Mouse (Mus musculus): ENCODE results near the gene Impad1. TPM values are rescaled to one million over a fixed set of nuclear protein-coding genes. Genes with fewer than 3 reads are reported as not detected.

Gene Impad1
- 38.7 and 39.9 TPM in 2 replicates for polyA plus RNA-seq (2015; fragmentation: Nextera tagmentation; extraction: Ambion mirVana)

DNA sequence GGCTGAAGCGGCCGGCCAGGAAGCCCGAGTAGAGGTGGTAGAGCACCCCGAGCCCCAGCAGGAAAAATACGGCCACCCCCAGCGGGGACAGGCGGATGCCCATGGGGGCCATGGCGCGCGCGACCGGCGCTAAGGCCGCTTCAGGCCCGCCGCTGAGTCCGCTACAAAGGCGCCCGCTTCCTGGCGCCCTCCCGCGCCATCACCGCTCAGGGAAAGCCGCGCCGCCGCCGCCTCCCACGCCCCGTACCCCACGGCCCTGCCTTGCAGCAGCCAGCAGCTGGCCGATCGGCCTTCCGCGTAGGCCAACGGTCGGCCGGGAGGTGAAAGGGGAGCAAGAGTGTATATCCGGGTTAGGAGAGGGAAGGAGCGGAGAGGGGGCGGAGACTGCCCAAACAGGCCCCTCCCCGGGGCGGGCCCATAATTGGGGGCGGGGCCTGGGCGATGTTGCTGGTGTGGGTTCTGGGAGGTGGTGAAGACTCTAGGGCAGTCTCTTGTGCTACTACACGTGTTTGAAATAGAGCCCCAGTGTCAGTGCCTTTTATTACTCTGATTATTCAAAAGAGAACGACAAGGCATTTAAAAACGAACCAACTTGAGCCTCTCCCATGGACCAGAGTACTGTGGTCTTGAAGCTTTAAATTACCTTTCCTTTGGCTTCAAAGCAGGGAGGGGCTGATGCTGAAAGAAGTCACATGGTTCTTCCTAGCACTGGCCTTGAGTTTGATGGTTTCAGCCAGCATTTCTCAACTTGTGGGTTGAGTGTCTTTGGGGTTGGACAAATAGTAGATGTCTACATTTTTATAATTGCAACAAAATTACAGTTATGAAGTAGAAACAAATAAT lies at the start of gene Impad1:
TSS of gene Impad1 (minus strand) at position 364 of the 843 bp plus-strand sequence.
- peak within 1 kb of the TSS; percentile 89 for H3K27ac ChIP-seq
- H3K27me3 ChIP-seq, result no peaks in the 10 kb centered on the region
- ATAC-seq (replicated peaks; ENCODE audit: low FRiP score), result peak; percentile 97
- H3K36me3 ChIP-seq, result peaks cover 7% of the 10 kb centered on the region; the same call in 1 of the 2 replicates
- H3K9me3 ChIP-seq (replicated peaks), result no peaks in the 10 kb centered on the region
- peak within 1 kb of the TSS; percentile 70 for H3K4me2 ChIP-seq
- WGBS, result under 1% methylated on average over 47 of the region's 48 CpGs
- peaks cover 14% of the 10 kb centered on the region for H3K4me1 ChIP-seq
- H3K9ac ChIP-seq, result peak within 1 kb of the TSS; percentile 82
- H3K4me3 ChIP-seq (replicated peaks), result peak within 1 kb of the TSS; percentile 75

DNA sequence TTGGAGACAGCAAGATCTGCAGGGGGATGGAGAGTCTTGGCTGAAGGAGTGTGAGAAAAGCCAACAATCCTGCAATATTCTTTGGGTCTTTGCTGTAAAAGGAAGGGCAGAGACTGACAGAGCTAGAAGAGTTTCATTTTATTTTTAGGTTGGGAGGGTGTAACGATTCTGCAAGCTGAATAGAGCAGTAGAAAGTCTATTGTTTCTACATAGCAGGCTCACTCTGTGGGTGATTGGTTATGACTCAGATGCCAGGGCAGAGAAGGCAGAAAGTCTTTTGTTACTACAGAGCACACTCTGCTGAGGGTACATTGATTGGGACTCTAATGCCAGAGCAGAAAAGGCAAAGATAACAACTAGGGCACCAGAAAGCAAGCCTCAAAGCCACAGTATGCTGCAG lies 47.0 kb upstream of the Impad1 start:
- Histone ChIP-seq H3K9ac (no peak overlapping the region), H3K27me3 (no peaks in the 10 kb centered on the region), H3K27ac (no peak overlapping the region), H3K4me1 (no peaks in the 10 kb centered on the region), H3K36me3 (no peaks in the 10 kb centered on the region), H3K9me3 (replicated peaks) (no peaks in the 10 kb centered on the region), H3K4me2 (no peak overlapping the region), H3K4me3 (replicated peaks) (no peak overlapping the region)
- WGBS, result 68% methylated on average over 1 of the region's 1 CpGs
- no peak for ATAC-seq (replicated peaks; ENCODE audit: low FRiP score)

DNA sequence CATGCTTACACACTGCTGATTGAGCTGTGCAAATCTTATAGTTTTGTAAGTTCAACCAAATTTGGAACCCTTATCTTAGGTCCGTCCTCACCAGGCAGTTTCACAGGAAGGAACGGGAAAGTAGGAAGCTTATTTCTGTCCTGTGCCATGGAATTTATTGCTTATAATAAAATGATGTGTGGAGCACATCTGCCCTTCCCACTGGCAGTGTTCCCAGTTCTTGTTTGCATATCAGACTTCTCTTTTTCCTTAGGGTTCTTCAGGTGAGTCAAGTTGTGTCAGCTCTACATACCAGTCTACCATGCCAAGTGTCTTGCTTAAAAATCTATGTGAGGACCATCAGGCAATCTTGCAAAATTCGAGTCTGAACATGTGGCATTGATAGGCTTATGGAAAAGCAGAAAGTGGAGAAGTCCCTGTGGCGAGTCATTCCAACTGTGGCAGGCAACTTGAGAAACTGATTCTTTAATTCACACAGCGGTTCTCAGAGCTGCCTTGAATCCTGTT lies 40.7 kb upstream of the Impad1 start:
- H3K27ac ChIP-seq, result no peak overlapping the region
- no peak for ATAC-seq (replicated peaks; ENCODE audit: low FRiP score)
- H3K36me3 ChIP-seq, result no peaks in the 10 kb centered on the region
- H3K9ac ChIP-seq, result no peak overlapping the region
- 69% methylated on average over 5 of the region's 5 CpGs for WGBS
- H3K27me3 ChIP-seq, result no peaks in the 10 kb centered on the region
- no peak overlapping the region for H3K4me3 ChIP-seq (replicated peaks)
- H3K4me1 ChIP-seq, result no peaks in the 10 kb centered on the region
- no peaks in the 10 kb centered on the region for H3K9me3 ChIP-seq (replicated peaks)
- no peak overlapping the region for H3K4me2 ChIP-seq

DNA sequence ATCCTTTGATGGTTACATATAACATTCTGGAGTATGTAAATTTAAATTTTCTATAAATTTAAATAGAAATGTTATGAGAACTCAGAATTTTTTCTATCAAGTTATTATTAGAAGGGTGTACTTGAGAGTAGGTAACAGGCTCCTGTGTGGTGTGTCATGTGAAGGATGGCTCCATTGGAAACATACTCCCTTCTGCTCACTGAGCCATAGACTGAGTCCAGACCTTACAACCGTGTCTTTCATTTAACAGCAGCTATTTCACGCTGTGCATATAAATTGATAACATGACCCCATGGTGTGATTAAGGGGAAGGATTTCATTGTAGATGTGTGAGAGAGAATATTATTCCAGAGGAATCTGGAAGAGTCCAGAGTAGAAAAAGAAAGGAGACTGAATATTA lies 35.0 kb upstream of the Impad1 start:
- Histone ChIP-seq H3K4me1 (no peaks in the 10 kb centered on the region), H3K4me3 (replicated peaks) (no peak overlapping the region), H3K4me2 (no peak overlapping the region), H3K9ac (no peak overlapping the region), H3K27me3 (no peaks in the 10 kb centered on the region), H3K9me3 (replicated peaks) (no peaks in the 10 kb centered on the region), H3K27ac (no peak overlapping the region), H3K36me3 (no peaks in the 10 kb centered on the region)
- WGBS, result 32% methylated on average over 2 of the region's 2 CpGs
- 0 out of 2 replicates have a peak, but pooled peaks have one; percentile 56 for ATAC-seq (replicated peaks; ENCODE audit: low FRiP score)

DNA sequence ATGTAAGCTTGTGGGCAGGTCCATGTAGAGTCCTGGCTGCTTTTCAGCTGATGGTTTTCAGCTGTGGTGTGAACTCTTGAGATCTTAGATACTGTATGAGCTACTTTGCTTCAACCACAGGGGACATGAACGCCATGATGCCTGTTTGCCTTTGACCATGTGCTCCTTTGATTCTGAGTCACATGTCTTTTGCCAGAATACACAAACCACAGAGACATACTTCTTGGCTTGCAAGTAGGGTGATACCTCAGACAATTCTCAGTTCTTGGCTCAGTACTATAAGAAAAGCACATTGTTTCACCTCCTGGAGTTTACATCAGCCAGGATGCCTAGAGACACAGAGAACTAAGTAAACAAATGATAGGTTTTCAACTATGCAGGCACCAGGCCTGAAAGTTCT lies 29.0 kb upstream of the Impad1 start:
- no peak overlapping the region for H3K27ac ChIP-seq
- H3K27me3 ChIP-seq, result no peaks in the 10 kb centered on the region
- no peak for ATAC-seq (replicated peaks; ENCODE audit: low FRiP score)
- no peak overlapping the region for H3K9ac ChIP-seq
- H3K4me2 ChIP-seq, result no peak overlapping the region
- no peak overlapping the region for H3K4me3 ChIP-seq (replicated peaks)
- 77% methylated on average over 1 of the region's 1 CpGs for WGBS
- H3K4me1 ChIP-seq, result no peaks in the 10 kb centered on the region
- H3K36me3 ChIP-seq, result no peaks in the 10 kb centered on the region
- no peaks in the 10 kb centered on the region for H3K9me3 ChIP-seq (replicated peaks)

- Histone ChIP-seq H3K4me1 (peaks cover 14% of the 10 kb centered on the region), H3K4me2 (peak overlapping the region; percentile 70), H3K27ac (peak overlapping the region; percentile 89), H3K36me3 (peaks cover 16% of the 10 kb centered on the region), H3K27me3 (no peaks in the 10 kb centered on the region), H3K4me3 (replicated peaks) (peak overlapping the region; percentile 75), H3K9me3 (replicated peaks) (no peaks in the 10 kb centered on the region), H3K9ac (peak overlapping the region; percentile 82)
- peak; percentile 88 for ATAC-seq (replicated peaks; ENCODE audit: low FRiP score)
- 1% methylated on average over 61 of the region's 61 CpGs for WGBS
Observed at GRCm38 (mm10) chr4:4792141-4792991, 789 bp downstream of the Impad1 start.

DNA sequence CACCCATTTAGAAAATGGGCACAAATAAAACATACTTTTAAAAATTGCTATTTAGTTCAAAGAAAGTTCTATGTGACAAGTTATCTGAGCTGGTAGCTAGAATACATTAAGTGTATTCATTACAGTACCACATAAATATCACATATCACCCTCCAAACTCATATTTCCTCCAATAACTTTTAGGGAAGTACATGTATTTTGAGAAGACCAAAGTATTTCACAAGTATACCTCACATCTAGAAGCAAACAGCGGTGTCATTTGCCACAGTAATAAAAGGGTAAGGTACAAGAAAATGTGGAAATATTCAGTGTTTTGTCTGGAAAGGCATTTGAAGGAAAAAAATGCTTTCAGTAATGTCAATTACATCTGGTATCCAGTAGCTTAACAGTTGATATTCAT lies 2.0 kb downstream of the Impad1 start:
- Histone ChIP-seq H3K4me3 (replicated peaks) (peak overlapping the region; percentile 75), H3K4me1 (peaks cover 14% of the 10 kb centered on the region), H3K9me3 (replicated peaks) (no peaks in the 10 kb centered on the region), H3K4me2 (peak overlapping the region; percentile 70), H3K27ac (no peak overlapping the region), H3K9ac (no peak overlapping the region), H3K27me3 (no peaks in the 10 kb centered on the region), H3K36me3 (peaks cover 20% of the 10 kb centered on the region)
- 89% methylated on average over 1 of the region's 1 CpGs for WGBS
- no peak for ATAC-seq (replicated peaks; ENCODE audit: low FRiP score)

- Histone ChIP-seq H3K4me2 (no peak overlapping the region), H3K4me1 (no peaks in the 10 kb centered on the region), H3K27me3 (no peaks in the 10 kb centered on the region), H3K36me3 (peaks cover 41% of the 10 kb centered on the region), H3K4me3 (replicated peaks) (no peak overlapping the region), H3K27ac (no peak overlapping the region), H3K9me3 (replicated peaks) (0 out of 2 replicates have a peak, but pooled peaks cover 3% of the 10 kb centered on the region), H3K9ac (no peak overlapping the region)
- ATAC-seq (replicated peaks; ENCODE audit: low FRiP score), result no peak
- WGBS, result 95% methylated on average over 2 of the region's 2 CpGs
Observed at GRCm38 (mm10) chr4:4785169-4785568, 8.0 kb downstream of the Impad1 start.

DNA sequence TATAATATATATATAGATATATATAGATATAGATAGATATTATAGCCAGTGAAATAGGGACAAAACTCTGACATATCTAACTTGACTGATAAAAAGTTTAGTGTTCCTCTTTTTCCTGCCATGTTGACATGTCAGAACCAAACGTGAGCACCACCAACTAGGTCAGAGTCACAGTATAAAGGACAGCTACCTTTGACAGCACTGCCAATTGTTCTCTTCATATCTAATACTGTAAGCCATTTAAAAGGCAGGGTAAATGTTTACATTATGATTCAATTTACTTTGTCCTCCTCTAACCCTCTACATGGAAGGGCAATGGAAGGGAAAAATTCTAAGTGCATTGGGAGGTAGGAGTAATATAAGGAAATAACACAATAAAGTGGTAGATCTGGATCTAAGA lies 8.8 kb downstream of the Impad1 start:
- Histone ChIP-seq H3K9ac (no peak overlapping the region), H3K4me3 (replicated peaks) (no peak overlapping the region), H3K36me3 (peaks cover 41% of the 10 kb centered on the region), H3K27ac (no peak overlapping the region), H3K27me3 (no peaks in the 10 kb centered on the region), H3K4me2 (no peak overlapping the region), H3K4me1 (no peaks in the 10 kb centered on the region), H3K9me3 (replicated peaks) (0 out of 2 replicates have a peak, but pooled peaks cover 3% of the 10 kb centered on the region)
- 78% methylated on average over 1 of the region's 1 CpGs for WGBS
- no peak for ATAC-seq (replicated peaks; ENCODE audit: low FRiP score)

DNA sequence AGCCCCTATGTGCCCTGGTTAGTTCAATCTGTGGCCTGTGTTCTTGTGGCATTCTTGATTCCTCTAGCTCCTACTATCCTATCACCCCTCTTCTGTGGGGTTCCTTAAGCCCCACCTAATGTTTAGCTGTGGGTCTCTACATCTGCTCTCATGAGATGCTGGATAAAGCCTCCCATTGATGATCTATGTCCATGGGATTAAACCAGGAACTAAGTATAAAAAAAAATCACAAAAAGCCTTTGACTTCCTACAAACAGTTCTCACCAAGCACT lies 9.5 kb downstream of the Impad1 start:
- no peak overlapping the region for H3K27ac ChIP-seq
- ATAC-seq (replicated peaks; ENCODE audit: low FRiP score), result no peak
- 0 out of 2 replicates have a peak, but pooled peaks cover 3% of the 10 kb centered on the region for H3K9me3 ChIP-seq (replicated peaks)
- no peak overlapping the region for H3K4me3 ChIP-seq (replicated peaks)
- H3K27me3 ChIP-seq, result no peaks in the 10 kb centered on the region
- H3K4me2 ChIP-seq, result no peak overlapping the region
- no peak overlapping the region for H3K9ac ChIP-seq
- H3K36me3 ChIP-seq, result peaks cover 37% of the 10 kb centered on the region
- H3K4me1 ChIP-seq, result no peaks in the 10 kb centered on the region

- Histone ChIP-seq H3K9me3 (replicated peaks) (0 out of 2 replicates have a peak, but pooled peaks cover 3% of the 10 kb centered on the region), H3K4me3 (replicated peaks) (no peak overlapping the region), H3K4me1 (no peaks in the 10 kb centered on the region), H3K36me3 (peaks cover 34% of the 10 kb centered on the region), H3K4me2 (no peak overlapping the region), H3K9ac (no peak overlapping the region), H3K27ac (no peak overlapping the region), H3K27me3 (no peaks in the 10 kb centered on the region)
- 97% methylated on average over 4 of the region's 4 CpGs for WGBS
- ATAC-seq (replicated peaks; ENCODE audit: low FRiP score), result no peak; the same call in 1 of the 2 replicates
Observed at GRCm38 (mm10) chr4:4782882-4783685, 10.1 kb downstream of the Impad1 start.

Data from kidney, embryonic 15.5 days (tissue).